Mouse (Mus musculus): Measurements from ENCODE around the gene Fam181a.

DNA sequence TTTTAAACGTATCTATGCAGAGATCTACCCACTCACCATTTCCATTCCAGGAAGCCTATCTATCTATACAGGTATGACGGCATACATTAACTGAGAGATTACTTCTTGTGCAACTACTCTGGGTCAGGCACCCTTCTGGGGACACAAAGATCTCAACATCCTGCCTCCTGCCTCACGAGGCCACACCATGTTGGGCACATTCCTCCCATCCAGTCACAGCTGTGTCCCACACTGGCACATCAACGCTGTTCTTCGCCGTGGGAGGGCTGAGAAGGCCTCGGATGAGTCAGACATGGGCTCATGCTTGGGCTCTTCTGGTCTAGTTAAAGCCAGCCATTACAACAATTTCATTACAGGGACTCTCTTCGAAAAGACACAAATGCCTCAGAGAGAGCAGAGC, 36.2 kb downstream of the Fam181a start:
- TF ChIP-seq POLR2A (IDR thresholded peaks at IDR 0.05; ENCODE audit: low read depth, low read length): no peak
- TF ChIP-seq CTCF (IDR thresholded peaks at IDR 0.05; ENCODE audit: extremely low read depth, insufficient read length, insufficient replicate concordance, low read depth, low read length): no peak
